Mouse (Mus musculus) left cerebral cortex, adult 18-20 months (tissue): ENCODE measurements around the gene Srgap2. TPM values are rescaled to one million over a fixed set of nuclear protein-coding genes. Genes with fewer than 3 reads are reported as not detected.

Source experiments
- DNase-seq, 2 experiments: peaks; one replicate each; pipeline ENCODE4 v3.0.0; 2021 to 2022; ENCODE audit warnings: low spot score in 2 of 2, mixed read lengths in 1 of 2
- total RNA-seq, 2 experiments: library from RNA; stranded (reverse); gene quantifications; 2 replicates each; pipeline ENCODE4 v1.2.3; 2021

Gene Srgap2
- total RNA-seq, 2 experiments from 2014 or later: 69.4 to 77.0 TPM

DNA sequence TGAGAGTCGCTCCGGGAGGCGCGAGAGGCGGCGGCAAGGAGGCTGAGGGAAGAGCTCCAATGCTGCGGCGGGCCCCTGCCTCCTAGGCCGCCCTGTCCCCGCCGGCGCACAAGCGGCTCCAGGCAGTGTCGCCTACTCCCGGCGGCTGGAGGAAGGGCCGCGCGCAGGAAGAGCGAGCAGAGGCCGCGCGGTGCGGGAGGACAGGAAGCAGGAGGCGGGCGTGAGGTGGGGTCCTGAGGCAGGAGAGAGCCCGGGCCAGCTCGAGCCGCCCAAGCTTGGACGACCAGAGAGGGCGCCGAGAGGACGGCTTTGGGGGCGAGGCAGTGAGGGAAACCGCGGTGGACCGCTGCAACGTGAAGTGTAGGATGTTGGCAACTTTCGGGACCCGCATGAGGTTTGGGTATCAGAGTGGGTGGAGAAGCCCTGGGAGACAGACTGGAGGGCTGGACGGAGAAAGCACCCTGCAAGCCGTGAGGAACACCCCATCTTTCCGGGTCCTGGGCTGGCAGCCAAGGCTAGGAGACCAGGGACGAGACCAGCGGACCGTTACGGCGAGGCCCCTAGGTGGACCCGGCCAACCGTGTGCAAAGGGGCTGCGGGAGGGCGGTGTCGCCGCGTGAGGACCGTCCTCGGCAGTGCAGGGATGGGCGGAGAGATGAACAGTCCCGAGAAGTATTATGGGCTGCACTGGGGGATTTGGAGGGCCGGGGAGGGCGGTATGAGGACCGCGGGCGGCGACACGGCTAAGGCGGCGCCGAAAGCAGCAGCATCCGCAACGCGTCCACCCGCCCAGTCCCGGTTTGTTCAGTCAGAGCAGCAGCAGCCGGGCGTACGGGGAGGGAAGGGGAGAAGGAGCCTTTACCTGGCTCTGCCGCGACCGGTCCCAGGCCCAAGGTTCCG, 531 bp downstream of the Srgap2 start:
- DNase-seq: peak; percentile 57 to 68

DNA sequence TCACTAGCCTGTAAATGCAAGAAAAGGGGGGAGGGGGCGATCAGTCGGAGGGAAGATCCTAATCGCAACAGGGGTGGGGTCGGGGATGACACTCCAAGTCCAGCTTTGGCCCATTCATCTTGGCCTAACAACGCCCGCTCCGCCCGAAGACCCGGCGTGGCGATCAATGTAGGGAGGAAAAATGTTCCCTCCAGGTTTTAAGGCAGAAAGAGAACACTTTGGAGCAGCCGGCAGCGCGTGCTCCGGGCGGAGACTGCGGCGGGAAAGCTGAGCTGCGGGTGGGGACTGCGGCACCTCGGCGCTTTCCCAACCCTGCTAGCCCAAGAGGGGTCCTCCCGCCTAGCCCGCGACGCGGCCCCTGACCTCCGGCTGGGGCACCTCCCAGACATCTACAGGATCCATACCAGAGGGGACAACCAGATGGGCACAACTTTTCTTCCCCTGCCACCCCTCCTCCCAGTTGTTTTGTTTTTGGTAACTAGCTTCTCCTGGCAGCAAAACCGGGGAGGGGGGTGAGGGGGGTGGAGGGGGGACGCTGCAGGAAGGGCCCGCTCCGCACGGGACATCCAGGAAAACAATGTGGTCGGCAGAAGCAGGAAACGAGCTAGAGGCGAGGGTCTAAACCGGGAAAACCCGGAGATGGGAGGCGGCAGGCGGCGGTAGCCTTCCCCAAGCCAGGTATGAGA, 1.4 kb downstream of the Srgap2 start:
- peak; percentile 36 to 45 for DNase-seq

DNA sequence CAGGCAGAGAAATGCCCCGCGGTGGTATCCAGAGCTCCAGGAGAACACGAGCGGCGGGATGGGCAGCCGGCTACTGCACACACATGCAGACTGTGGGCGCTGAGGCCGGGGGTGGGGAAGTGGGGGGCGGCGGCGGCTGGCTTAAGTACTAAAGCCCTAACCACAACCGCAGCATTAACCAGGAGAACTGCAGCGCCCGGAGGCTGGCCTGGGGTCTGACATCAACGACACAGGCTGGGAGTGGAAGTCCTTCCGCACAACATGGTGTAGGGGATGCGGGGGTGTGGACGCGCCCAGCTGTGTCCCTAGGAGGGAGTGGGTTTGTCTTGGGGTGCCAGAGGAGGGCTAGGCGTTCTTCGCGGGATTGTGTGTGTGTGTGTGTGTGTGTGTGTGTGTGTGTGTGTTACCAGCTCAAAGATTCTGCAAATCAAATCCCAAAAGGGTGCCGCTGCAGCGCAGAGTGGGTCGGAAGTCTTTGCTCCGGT, 2.0 kb downstream of the Srgap2 start:
- peak; percentile 39 to 63 for DNase-seq

DNA sequence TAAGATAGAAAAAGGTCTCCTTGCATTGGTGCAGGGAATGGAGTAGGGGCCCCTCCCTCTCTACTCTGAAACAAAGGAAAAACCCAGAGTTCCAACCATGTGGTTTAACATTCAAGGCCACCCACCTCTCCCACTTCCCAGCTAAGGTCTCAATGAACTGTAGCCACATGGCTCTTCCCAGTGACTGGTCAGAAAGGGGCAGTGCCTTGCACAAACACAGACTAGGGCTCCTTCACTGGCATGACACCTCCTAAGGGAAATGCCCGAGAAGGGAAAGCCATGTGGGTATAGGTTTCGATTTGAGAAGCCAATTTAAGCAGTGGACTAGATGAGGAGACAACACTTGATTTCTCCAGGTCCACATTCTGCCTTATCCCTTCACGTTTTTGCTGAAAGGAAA, 3.4 kb downstream of the Srgap2 start:
- DNase-seq: no peak

DNA sequence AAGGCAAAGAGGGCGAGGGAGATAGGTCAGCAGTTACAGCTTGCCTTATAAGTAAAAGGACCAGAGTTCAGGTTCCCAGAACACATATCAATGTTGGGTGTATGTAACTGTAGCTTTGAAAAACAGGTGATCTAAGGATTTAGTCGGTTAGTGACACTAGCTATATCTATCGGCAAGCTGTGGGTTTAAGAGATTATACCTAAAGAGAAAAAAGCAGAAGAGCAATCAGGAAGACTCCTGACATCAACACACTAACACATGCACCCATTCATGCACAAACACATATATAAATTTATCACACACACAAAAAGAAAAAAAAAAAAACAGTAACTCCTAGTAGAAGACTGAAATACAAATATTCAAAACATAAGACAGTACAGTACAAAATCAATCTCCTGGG, 10.6 kb downstream of the Srgap2 start:
- no peak for DNase-seq

DNA sequence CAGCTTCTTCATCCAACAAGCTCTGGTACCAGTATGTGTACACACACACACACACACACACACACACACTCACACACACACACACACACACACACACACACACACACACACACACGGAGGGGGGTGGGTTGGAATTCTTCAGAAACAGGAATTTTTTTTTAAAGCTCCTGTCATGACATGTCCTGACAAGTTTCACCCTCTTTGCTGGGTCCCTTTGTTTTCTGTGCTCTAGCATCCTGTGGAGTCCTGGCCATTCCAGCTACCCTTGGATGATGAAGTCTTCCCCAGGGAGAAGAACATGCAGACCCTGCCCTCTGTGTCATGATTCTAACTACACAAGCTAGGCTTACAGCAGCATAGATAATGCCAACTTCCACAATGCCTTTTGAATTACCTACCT, 13.0 kb downstream of the Srgap2 start:
- no peak for DNase-seq

DNA sequence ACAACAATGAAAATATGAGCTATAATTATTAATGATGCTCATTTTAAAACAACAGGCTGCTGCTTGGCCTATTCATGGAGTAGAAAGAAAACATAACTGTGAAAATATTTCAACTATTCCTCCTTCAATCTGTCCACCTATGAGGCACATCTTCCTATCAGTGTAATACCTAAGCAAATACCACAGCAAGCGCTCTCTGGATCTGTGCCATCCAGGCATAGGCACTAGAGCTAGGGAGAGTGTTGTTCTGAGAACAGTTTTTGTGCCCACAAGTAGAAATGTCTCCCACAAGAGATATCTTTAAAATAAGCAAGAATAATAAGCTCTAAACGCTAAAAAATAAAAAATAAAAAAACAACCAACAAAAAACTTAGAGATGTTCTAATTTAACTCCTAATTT, 14.0 kb downstream of the Srgap2 start:
- no peak for DNase-seq

DNA sequence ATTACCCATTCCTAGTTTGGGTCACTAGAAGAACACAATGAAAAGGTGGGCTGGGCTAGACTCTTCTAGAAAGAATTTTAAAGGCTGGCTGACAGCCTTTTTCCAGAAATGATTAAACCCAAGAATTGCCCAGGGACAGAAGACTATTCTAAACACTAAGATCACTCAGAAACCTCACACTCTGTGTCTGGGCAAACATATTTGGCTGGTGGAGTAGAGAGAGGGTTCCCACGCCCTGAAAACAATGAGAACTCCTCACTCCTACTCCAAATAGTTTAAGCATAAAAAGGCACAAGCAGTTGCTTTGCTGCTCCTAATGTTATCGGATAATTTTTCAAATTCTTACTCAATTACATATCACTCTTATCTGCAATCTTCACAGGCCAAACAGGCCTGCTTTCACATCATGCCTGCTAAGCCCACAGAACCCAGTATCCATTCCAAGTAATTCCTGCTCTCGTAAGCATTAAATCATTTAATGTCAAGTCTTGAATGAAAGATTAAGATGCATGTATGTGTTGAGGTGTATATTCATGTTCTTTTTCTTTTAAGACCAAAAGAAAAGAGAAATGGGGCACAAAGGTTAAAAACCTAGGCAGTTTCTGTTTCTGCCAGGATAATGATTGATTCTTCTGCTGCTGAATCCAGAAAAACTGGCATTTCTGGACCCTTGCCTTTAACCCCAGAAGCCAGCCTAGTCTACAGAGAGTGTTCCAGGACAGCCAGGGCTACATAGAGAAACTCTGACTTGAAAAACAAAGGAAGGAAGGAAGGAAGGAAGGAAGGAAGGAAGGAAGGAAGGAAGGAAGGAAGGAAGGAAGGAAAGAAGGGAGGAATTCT, 15.3 kb downstream of the Srgap2 start:
- DNase-seq: no peak

DNA sequence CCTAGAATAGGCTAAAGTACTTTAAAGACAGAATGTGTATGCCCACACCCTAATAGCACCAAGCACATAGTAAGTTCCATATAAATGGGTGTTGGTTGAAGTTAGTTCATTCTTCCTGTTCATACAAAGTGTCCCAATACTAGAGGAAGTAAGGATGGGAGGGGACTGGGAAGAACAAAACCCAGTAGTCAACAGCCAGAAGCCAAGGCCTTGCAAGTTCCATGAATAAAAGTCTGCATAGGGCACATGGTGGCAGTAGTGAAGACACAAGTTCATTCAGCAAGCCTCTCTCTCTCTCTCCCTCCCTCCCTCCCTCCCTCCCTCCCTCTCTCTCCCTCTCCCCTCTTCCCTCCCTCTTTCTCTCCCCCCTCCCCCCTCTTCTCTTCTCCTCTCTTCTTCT, 16.0 kb downstream of the Srgap2 start:
- no peak for DNase-seq

DNA sequence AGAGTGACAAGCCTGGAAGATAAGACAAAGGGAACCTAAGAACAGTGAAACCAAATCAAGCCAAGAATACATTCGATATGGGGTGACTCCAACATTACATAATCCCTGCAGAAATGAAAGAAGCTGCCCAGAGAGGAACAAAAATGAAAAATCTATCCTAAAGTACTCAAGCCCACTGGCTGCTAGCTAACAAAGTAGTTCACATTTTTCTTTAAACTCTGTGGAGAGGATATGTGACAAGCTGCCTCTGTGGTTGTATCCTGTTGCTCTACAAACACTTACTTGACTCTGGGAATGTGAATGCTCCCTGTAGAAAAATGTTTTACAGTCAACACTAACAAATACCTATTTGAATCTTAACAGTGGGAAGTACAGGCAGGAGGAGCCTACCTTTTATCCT, 25.5 kb downstream of the Srgap2 start:
- no peak for DNase-seq

DNA sequence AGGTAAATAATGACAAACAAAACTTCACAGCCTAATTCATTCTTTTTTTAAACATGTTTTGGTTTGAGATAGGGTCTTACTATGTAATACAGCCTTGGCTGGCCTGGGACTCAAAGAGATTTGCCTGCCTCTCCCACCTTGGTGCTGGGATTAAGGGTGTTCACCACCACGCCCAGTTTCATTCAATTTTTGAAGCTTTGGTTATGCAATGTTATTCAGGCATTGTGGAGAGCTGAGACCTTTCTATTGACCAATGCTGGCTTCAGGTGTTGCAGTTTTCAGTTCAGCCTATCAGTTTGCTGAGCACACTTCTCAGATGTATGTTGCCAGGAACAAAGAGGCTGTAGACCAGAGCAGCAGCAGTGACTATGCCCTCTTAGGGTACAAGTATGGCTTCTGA, 28.9 kb downstream of the Srgap2 start:
- no peak for DNase-seq

DNA sequence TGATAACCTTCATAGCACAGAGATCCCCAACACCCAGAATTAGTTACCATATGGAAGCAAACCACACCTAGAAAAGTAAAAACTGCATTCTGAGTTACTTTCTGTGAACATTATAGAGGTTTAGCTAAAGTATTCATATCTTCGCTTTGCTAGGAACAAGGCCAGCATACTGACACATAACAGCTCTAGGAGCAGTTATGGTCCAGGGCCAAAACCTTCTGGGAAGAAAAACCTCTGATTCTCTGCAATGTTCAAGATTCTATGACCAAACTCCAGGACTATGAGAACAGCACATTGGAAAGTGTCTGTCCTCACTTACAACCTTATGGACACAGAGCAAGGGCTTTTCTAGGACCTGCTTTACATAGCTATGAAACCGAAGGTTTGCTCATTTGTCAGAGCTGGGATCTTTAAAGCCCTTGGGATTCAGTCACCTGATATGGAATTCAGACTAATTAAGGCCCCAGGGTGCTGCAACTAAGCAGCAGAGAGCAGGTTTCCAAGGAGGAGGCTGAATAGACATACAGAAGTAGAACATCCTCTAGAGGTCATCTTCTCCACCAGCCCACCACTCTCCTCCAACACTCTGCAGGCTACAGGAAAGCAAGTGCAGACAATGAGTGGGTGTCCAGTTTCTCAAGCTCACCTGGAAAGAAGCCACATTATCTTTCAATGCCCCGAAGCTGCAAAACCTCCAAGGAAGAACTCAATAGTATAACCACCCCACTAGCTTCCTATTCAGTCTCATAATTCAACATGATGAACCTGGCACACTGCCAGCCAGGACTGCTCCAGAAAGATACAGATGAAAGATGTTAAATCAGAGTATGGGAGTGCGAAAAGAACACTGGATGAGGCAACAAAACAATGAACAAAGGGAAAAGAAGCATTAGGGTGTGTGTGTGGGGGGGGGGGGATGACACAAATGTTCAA, 32.9 kb downstream of the Srgap2 start:
- DNase-seq: peak; percentile 34 to 43

DNA sequence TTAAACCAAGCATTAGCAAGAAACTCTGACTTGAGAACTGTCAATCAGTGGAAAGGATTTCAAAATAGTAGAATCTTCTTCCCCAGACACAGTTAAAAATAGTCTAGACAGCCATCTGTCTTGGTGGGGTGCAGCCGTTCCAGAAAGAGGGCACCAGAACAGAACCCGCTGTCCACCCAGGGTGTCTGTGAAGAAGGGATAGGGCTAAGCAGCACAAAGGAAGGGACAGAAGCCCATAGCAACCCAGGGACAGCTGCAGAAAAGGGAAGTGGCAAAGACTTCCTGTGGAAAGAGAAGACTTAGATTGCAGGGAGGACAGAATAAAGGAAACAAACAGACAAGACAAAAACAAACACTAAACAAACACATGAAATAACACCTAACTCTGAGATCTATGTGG, 34.8 kb downstream of the Srgap2 start:
- DNase-seq: no peak

DNA sequence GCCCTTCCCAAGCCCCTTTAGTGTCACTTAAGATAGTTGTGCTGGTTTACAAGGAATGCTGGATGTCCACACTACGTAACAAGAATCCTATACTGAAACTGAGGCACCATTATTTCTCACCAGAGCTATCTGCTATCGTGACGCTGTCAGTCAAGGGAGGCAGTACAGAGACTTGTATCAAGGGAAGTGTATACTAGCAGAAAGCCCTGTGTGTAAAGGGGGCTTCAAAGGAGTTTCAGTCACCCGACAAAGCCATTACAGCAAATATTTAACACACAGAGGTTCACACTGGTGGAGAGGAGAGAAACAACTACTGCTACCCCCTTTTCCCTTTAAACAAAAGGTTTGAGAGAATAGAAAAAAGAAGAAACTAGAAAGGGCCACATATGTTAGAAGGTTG, 35.6 kb downstream of the Srgap2 start:
- no peak for DNase-seq

DNA sequence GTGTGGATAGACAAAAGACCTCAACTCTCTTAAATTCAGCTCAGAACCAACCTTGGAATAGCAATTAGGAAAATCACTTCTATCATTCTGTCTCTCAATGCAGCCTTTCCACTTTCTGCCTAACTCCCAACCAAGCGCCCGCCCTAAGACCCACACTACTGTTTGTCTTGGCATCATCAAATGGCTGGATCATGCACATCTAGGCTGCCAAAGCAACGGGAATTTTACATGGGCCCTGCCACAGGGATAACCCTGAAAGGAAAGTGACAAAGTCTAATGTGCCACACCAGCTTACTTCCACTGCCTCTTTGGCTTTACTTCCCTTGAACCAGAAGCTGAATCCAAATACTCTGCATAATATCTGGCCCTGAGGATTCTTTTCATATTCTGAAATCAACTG, 37.8 kb downstream of the Srgap2 start:
- no peak for DNase-seq

DNA sequence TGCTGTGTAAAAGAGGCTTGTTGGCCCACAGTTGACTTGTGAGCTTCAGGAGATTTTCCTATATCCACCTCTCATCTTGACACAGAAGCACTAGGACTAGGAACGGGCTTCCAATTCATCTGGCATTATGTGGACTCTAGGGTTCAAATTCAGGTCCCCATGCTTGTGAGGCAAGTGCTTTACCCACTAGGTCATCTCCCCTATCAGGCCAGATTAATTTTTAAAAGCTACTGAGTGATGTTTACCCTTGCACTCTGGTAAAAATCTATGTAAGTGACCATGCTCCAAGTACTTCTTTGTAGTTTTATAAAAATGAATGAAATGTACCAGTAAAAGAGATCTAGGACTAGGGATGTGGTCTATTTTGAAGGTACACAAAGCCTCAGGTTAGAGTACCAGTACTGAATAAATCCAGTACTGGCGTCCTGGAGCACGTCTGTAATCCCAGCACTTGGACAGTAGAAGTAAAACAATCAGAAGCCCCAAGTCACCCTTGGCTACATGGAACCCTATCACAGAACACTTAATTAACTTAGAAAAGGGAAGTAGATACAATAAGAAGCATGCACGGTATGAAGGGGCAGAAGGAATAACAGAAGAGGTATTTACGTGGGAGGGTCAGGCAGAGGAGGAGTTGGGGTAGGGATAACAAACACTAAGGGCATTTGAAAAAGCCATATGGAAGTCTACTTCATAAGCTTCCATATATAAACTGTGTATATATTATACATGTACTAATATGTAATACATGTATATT, 40.9 kb downstream of the Srgap2 start:
- DNase-seq: no peak

DNA sequence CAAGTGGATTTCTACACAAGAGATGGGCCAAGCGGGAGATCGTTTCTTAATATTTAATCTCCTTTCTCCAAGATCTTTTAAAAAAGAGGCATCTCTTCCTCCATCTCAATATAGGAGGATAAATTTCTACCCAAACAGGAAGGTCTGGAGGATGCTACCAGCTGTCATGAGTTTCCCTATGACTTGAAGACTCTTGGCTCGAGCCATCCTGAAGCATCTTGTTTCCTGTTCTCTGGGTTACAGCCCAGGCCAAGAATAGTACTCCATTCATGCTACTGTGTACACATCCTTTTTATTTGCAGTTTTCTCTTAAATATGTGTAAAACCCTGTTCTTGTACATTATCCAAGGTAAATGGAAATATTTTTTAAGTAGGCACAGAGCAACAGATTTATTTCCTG, 44.9 kb downstream of the Srgap2 start:
- DNase-seq: no peak

DNA sequence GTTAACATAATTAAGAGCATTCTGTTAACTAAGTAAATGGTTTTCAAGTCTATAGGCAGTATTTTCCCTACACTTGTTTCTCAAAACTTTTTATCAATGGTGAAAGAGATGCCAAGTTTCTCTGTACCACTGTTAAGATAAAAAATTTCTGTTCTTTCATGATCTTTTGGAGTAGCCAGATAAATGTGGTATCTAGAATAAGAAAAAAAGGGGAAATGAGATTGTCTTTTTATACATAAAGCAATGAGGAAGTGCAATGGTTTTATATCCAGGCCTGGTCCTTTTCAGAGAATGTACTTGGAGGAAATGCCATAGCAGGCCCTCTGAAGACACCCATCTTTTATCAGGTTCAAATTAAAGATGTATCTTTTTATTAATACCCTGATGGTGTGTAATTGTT, 45.8 kb downstream of the Srgap2 start:
- DNase-seq: no peak

DNA sequence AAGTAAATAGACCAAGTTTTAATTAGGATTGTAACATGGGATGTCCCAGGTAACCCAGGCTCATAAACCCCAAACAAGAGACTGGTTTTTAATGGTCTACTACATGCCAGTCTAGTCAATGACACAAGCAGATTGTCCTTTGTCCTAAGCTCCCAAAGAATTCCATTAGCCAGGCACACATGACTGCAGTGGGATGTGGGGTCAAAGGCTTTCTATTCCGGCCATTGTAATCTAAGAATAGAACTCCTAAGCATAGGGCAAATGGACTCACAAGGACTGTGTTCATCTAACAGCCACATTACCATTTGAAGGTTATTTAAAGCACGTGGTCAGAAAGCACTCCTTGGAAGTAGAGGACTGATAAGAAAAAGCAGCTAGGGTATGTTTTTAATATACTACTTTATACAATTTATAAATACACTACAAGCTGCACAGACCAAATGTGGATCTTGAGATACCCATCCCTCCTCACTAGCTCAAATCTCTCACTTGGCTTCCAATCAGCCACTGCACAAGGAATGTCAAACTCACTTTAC, 48.3 kb downstream of the Srgap2 start:
- no peak for DNase-seq
